Mouse (Mus musculus) E14TG2a.4 (cell line): Measurements from ENCODE around the gene Foxa3.

Experiments used
- H3K27me3 ChIP-seq: 2 replicates; pipeline ENCODE4 v1.6.1; 2014; ENCODE audit warnings: low read length, control low read depth; ENCODE audit not compliant: insufficient read depth
- H3K36me3 ChIP-seq: 2 replicates; pipeline ENCODE4 v1.6.1; 2014; ENCODE audit warnings: low read length, control low read depth; ENCODE audit not compliant: insufficient read depth
- H3K4me1 ChIP-seq: replicated peaks from 2 replicates; pipeline ENCODE4 v1.6.1; 2014; ENCODE audit warnings: low read depth, low read length, control low read depth
- H3K4me3 ChIP-seq: replicated peaks from 2 replicates; pipeline ENCODE4 v1.5.1; 2014; ENCODE audit warnings: mild to moderate bottlenecking, low read length
- H3K9me3 ChIP-seq: 2 replicates; pipeline ENCODE4 v1.6.1; 2014; ENCODE audit warnings: low read length, control low read depth
- CTCF ChIP-seq: conservative IDR thresholded peaks from 2 replicates; pipeline ENCODE4 v1.5.1; 2014; ENCODE audit warnings: low read length
- NANOG ChIP-seq: IDR thresholded peaks from 2 replicates; pipeline ENCODE4 v1.6.1; 2014; ENCODE audit warnings: borderline replicate concordance, low read length, mixed read lengths
- POU5F1 ChIP-seq: IDR thresholded peaks from 2 replicates; pipeline ENCODE4 v1.6.1; 2014; ENCODE audit warnings: low read length, borderline replicate concordance

The Foxa3 gene

DNA sequence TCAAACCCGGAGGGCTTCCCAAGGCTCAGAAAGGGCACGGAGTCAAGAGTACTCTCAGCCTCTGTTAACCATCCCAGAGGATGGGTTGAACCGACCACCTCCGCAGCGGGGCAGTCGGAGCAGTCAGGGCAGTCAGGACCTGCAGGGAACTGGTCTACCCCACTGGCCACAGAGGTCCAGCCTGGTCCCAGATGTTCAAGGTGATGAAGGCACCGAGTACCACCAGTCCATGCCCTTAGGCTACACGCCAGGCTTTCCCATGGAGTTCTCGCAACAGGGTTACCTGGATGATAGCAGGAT is 31.4 kb upstream of the Foxa3 start:
- H3K27me3 ChIP-seq, result 0 out of 2 replicates have a peak, but pooled peaks cover 2% of the 10 kb centered on the region
- H3K4me3 ChIP-seq, result peak overlapping the region; percentile 21; the same call in 1 of the 2 replicates
- peaks cover 54% of the 10 kb centered on the region for H3K36me3 ChIP-seq
- no peaks in the 10 kb centered on the region for H3K9me3 ChIP-seq
- TF ChIP-seq NANOG (no peak), CTCF (no peak), POU5F1 (no peak)
- peaks cover 43% of the 10 kb centered on the region for H3K4me1 ChIP-seq

DNA sequence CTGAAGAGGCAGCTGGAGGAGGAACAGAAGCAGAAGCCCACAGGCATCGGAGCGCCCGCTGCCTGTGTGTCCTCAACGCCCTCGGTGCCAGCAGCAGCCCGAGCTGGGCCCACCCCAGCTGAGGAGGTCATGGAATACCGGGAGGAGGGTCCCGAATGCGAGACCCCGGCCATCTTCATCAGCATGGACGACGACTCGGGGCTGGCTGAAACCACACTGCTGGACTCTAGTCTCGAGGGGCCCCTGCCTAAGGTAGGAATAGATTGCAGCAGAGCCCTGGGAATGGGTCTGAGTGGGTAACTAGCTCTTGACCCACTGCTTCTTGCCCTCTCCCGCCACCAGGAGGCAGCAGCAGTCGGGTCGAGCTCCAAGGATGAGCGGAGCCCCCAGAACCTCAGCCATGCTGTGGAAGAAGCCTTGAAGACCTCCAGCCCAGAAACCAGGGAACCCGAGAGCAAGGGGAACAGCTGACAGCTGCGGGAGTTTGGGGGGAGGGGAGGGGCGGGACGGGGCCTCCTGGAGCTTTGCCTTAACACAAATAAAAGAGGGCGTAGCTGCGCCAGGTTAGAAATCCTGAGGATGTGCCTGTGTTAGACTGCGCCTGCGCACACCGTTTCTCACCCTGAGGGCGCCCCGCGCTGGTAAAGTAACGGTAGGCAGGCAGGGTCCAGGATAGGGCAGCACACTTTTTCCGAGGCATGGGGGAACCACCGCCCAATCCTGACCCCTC is 30.9 kb upstream of the Foxa3 start, which contains the start of gene Rsph6a:
TSS of gene Rsph6a (plus strand) at position 644 of the 730 bp plus-strand sequence.
- TF ChIP-seq POU5F1 (no peak), CTCF (peak; percentile 52)

DNA sequence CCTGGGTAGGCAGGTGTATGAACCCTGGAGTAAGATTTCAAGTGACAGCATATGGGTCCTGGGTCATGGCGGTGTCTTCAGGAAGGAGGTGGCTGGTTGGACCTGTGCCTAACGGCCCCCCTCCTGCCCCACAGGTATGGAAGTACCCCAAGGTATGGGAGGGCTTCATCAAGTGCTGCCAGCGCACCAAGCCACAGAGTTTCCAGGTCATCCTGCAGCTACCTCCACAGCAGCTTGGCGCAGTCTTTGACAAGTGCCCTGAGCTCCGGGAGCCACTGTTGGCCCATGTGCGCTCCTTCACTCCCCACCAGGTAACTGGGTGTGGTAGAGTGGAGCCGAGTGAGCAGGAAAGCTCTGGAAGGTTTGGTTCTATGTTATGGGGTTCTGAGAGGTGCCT is 29.8 kb upstream of the Foxa3 start:
- peaks cover 43% of the 10 kb centered on the region for H3K4me1 ChIP-seq
- H3K9me3 ChIP-seq, result no peaks in the 10 kb centered on the region
- TF ChIP-seq CTCF (no peak), NANOG (no peak), POU5F1 (no peak)
- H3K4me3 ChIP-seq, result peak overlapping the region; percentile 43; the same call in 1 of the 2 replicates
- H3K36me3 ChIP-seq, result peaks cover 70% of the 10 kb centered on the region
- H3K27me3 ChIP-seq, result no peaks in the 10 kb centered on the region

More for the DNA sequence above, 30.9 kb upstream of the Foxa3 start, which contains the start of gene Rsph6a:
- Histone ChIP-seq H3K4me1 (peaks cover 43% of the 10 kb centered on the region), H3K4me3 (peak within 1 kb of the TSS; percentile 51), H3K9me3 (no peaks in the 10 kb centered on the region), H3K27me3 (no peaks in the 10 kb centered on the region), H3K36me3 (peaks cover 59% of the 10 kb centered on the region)

DNA sequence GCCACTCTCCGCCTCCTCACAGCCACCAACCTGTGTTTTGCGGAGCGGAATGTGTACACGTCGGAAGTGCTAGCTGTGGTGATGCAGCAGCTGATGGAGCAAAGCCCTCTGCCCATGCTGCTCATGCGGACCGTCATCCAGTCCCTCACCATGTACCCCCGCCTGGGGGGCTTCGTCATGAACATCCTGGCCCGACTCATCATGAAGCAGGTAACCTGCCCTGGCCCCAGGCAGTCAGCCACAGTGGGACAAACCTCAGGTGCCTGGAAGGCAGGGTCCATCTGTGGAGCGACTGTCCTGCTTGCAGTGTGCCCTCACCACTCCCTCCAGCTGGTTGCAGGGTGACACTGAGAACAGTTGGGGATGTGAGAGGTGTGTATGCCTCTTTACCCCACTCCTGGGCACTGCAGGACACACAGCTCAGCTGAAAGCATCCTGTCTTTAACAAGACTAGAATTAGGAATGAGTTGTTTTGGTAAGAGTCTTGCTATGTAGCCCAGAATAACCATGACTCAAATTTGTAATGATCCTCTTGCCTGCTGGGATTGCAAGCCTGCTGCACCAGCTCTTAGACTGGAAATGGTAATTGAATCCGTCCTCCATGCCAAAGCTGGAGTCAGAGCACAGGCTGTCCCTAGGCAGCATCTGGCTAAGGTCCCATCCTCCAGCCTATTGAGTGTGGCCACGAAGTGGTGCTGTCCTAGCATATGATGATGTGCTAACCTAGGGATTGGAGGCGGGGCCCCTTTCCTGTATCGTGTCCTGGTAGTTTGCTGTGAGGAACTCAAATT is 29.2 kb upstream of the Foxa3 start:
- H3K9me3 ChIP-seq, result no peaks in the 10 kb centered on the region
- TF ChIP-seq CTCF (no peak), NANOG (no peak), POU5F1 (no peak)
- H3K27me3 ChIP-seq, result no peaks in the 10 kb centered on the region
- peaks cover 43% of the 10 kb centered on the region for H3K4me1 ChIP-seq
- peak overlapping the region; percentile 43; the same call in 1 of the 2 replicates for H3K4me3 ChIP-seq
- peaks cover 76% of the 10 kb centered on the region for H3K36me3 ChIP-seq

DNA sequence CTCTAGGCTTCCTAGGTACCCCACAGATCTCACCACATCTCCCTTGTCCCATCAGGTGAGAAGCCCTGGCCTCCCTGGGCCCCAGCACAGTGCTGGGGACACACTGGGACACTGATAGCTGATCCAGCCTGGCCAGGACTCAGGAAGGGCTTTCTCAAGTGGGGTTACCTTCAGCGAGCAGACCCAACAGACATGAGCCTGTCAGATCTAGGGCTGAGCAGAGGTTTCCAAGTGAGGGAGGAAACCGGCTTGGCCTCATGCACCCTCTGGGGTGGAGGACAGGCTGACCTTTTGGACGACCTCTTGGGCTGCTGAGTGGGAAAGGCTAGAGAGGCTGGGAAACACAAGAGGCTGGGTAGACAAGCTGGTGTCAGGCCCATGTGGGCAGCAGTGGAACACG is 27.8 kb upstream of the Foxa3 start:
- Histone ChIP-seq H3K9me3 (no peaks in the 10 kb centered on the region), H3K27me3 (no peaks in the 10 kb centered on the region), H3K4me1 (peaks cover 50% of the 10 kb centered on the region), H3K36me3 (peaks cover 90% of the 10 kb centered on the region), H3K4me3 (no peak overlapping the region)
- TF ChIP-seq CTCF (no peak), NANOG (no peak), POU5F1 (no peak)

DNA sequence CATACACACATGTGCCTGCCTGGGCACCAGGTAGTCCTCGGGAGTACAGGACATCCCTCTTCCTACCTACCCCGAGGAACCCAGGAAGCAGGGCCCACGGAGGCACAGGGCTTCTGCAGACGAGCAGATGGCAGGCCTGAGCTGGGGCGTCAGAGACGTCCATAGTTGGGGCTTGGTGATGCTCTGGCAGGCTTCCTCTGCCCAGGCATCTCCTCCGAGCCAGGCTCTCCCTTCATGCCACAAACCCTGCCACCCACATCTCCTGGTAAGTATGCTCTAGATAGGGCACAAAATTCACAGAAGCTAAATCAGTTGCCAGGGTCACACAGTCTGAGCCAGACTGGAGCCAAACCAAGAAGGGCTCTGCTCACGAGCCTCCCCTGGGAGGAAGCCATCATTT is 26.8 kb upstream of the Foxa3 start:
- Histone ChIP-seq H3K9me3 (no peaks in the 10 kb centered on the region), H3K36me3 (peaks cover 90% of the 10 kb centered on the region), H3K4me1 (peaks cover 50% of the 10 kb centered on the region), H3K4me3 (no peak overlapping the region), H3K27me3 (no peaks in the 10 kb centered on the region)
- no peak for TF ChIP-seq POU5F1
- TF ChIP-seq NANOG, result no peak
- no peak for TF ChIP-seq CTCF

DNA sequence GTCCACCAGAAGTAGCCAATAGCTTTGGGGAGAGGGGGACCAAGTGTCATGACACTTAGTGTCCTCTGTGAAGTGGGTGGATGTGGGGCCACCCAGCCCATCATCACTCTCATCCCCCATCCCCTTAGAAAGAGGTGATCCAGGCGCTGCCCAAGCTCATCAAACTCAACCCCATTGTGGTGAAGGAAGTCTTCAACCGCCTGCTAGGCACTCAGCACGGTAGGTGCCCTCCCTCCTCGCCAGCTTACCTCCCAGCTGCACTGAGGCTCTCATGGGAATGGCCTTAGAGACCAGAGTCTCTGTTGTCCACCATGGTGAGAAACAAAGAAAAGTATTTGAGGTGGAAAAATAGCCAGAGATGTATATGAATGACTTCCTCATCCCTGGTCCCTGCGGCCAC is 25.9 kb upstream of the Foxa3 start:
- TF ChIP-seq CTCF, result no peak
- no peak for TF ChIP-seq NANOG
- TF ChIP-seq POU5F1, result no peak
- Histone ChIP-seq H3K4me3 (no peak overlapping the region), H3K27me3 (no peaks in the 10 kb centered on the region), H3K9me3 (no peaks in the 10 kb centered on the region), H3K36me3 (peaks cover 94% of the 10 kb centered on the region), H3K4me1 (peaks cover 42% of the 10 kb centered on the region)

DNA sequence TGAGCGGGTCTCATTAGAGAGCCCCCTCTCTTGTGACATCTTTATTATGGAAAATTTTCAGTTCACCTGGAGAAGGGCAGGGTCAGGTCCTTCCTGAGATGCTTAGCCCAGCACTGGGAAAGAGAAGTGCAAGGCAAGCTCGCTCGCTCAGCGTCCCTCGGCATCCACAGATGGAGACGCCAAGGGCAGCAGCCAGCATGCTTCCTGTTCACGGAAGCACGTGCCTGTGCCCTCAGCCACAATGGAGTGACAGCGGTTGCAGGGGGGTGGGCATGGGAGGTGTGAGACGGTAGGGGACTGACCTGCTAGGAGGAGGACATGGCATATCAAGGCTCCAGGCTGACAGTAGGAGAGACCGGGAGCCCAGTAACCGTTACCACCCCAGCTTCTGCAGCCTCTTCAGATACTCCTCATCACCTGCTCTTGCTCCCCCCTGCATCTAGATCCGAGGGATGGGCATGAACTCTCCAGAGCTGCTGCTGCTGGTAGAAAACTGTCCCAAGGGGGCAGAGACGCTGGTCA is 24.7 kb upstream of the Foxa3 start:
- no peak for TF ChIP-seq NANOG
- no peak for TF ChIP-seq POU5F1
- no peak for TF ChIP-seq CTCF
- H3K4me1 ChIP-seq, result peaks cover 34% of the 10 kb centered on the region

More for the DNA sequence above, 24.7 kb upstream of the Foxa3 start:
- Histone ChIP-seq H3K27me3 (no peaks in the 10 kb centered on the region), H3K4me3 (no peak overlapping the region), H3K9me3 (no peaks in the 10 kb centered on the region), H3K36me3 (peaks cover 99% of the 10 kb centered on the region)
